Mouse (Mus musculus) MEL (cell line): ENCODE measurements around the gene Hmcn2. TPM values are rescaled to one million over a fixed set of nuclear protein-coding genes. Genes with fewer than 3 reads are reported as not detected.

ENCODE experiments used
- DNase-seq: peaks from one replicate; pipeline ENCODE4 v3.0.0; 2011; ENCODE audit warnings: low read depth, low spot score
- H3K27ac ChIP-seq: 2 replicates; pipeline ENCODE4 v1.5.1; 2012; ENCODE audit warnings: low read depth, mild to moderate bottlenecking, control low read depth, low read length, moderate library complexity; ENCODE audit not compliant: control insufficient read depth
- H3K27me3 ChIP-seq, 2 experiments: fragments of 150-350 bp in 1 of 2; sonication (generic) in 1 of 2; 2 replicates each; pipeline ENCODE4 v1.6.1; 2012; ENCODE audit warnings: low read length in 2 of 2, mild to moderate bottlenecking in 2 of 2, improper control_type of control experiment in 1 of 2, moderate library complexity in 1 of 2; ENCODE audit not compliant: insufficient read depth in 2 of 2, control insufficient read depth in 1 of 2
- H3K36me3 ChIP-seq, 2 experiments: 2 replicates each; pipeline ENCODE4 v1.6.1; 2012 to 2014; ENCODE audit warnings: low read length in 2 of 2, improper control_type of control experiment in 1 of 2, inconsistent platforms in 1 of 2, mild to moderate bottlenecking in 1 of 2; ENCODE audit not compliant: insufficient read depth in 2 of 2, control insufficient read depth in 1 of 2
- H3K4me1 ChIP-seq, 2 experiments: fragments of 150-350 bp in 1 of 2; sonication (generic) in 1 of 2; 2 replicates each; pipeline ENCODE4 v1.6.1; 2012; ENCODE audit warnings: low read length in 2 of 2, improper control_type of control experiment in 1 of 2, mild to moderate bottlenecking in 1 of 2; ENCODE audit not compliant: insufficient read depth in 2 of 2, control insufficient read depth in 1 of 2
- H3K4me3 ChIP-seq, 2 experiments: fragments of 150-350 bp in 1 of 2; sonication (generic) in 1 of 2; 2 replicates each; pipeline ENCODE4 v1.5.1; 2012; ENCODE audit warnings: low read depth in 2 of 2, low read length in 2 of 2, mild to moderate bottlenecking in 2 of 2, moderate library complexity in 2 of 2, control low read depth in 1 of 2, improper control_type of control experiment in 1 of 2; ENCODE audit not compliant: control insufficient read depth in 1 of 2, insufficient read depth in 1 of 2
- H3K79me2 ChIP-seq: 2 replicates; pipeline ENCODE4 v1.6.1; 2012; ENCODE audit warnings: mild to moderate bottlenecking, low read length, moderate library complexity; ENCODE audit not compliant: control insufficient read depth, poor library complexity, insufficient read depth
- H3K9ac ChIP-seq: 2 replicates; pipeline ENCODE4 v1.6.1; 2012; ENCODE audit warnings: low read depth, mild to moderate bottlenecking, control low read depth, low read length, moderate library complexity; ENCODE audit not compliant: control insufficient read depth, poor library complexity, severe bottlenecking
- H3K9me3 ChIP-seq: fragments of 150-350 bp; sonication (generic); replicated peaks from 2 replicates; pipeline ENCODE4 v1.6.1; 2012; ENCODE audit warnings: mild to moderate bottlenecking, low read length, improper control_type of control experiment, moderate library complexity; ENCODE audit not compliant: insufficient read depth
- BHLHE40 ChIP-seq: IDR thresholded peaks from 2 replicates; pipeline ENCODE4 v1.6.1; 2012; ENCODE audit warnings: low read depth, mild to moderate bottlenecking, inconsistent platforms, low read length, improper control_type of control experiment, borderline replicate concordance
- CHD1 ChIP-seq: IDR thresholded peaks from 2 replicates; pipeline ENCODE4 v1.6.1; 2012; ENCODE audit warnings: low read depth, mild to moderate bottlenecking, inconsistent platforms, low read length, improper control_type of control experiment
- CHD2 ChIP-seq: IDR thresholded peaks from 2 replicates; pipeline ENCODE4 v1.6.1; 2011; ENCODE audit warnings: low read length, improper control_type of control experiment
- ELF1 ChIP-seq: IDR thresholded peaks from 2 replicates; pipeline ENCODE4 v1.6.1; 2014; ENCODE audit warnings: low read depth, mild to moderate bottlenecking, inconsistent platforms, low read length, improper control_type of control experiment, moderate library complexity
- EP300 ChIP-seq, 2 experiments: IDR thresholded peaks; 2 replicates each; pipeline ENCODE4 v1.6.1; 2011; ENCODE audit warnings: improper control_type of control experiment in 2 of 2, low read length in 2 of 2, low read depth in 1 of 2, mild to moderate bottlenecking in 1 of 2
- GABPA ChIP-seq: IDR thresholded peaks from 2 replicates; pipeline ENCODE4 v1.6.1; 2012; ENCODE audit warnings: low read depth, mild to moderate bottlenecking, inconsistent platforms, low read length, improper control_type of control experiment, moderate library complexity
- HCFC1 ChIP-seq: IDR thresholded peaks from 2 replicates; pipeline ENCODE4 v1.6.1; 2012; ENCODE audit warnings: low read depth, mild to moderate bottlenecking, inconsistent platforms, low read length, improper control_type of control experiment, moderate library complexity
- JUND ChIP-seq: IDR thresholded peaks from 2 replicates; pipeline ENCODE4 v1.6.1; 2011; ENCODE audit warnings: low read depth, mild to moderate bottlenecking, improper control_type of control experiment, low read length
- KAT2A ChIP-seq: conservative IDR thresholded peaks from 2 replicates; pipeline ENCODE4 v1.6.1; 2012; ENCODE audit warnings: low read depth, low read length, improper control_type of control experiment, inconsistent platforms
- MAFK ChIP-seq: IDR thresholded peaks from 2 replicates; pipeline ENCODE4 v1.6.1; 2011; ENCODE audit warnings: low read depth, mild to moderate bottlenecking, low read length, improper control_type of control experiment, borderline replicate concordance
- MAX ChIP-seq: IDR thresholded peaks from 2 replicates; pipeline ENCODE4 v1.6.1; 2011; ENCODE audit warnings: low read length, improper control_type of control experiment
- MAZ ChIP-seq: IDR thresholded peaks from 2 replicates; pipeline ENCODE4 v1.6.1; 2012; ENCODE audit warnings: low read depth, mild to moderate bottlenecking, inconsistent platforms, low read length, improper control_type of control experiment
- MXI1 ChIP-seq: IDR thresholded peaks from 2 replicates; pipeline ENCODE4 v1.6.1; 2011; ENCODE audit warnings: mild to moderate bottlenecking, low read depth, low read length, improper control_type of control experiment
- NRF1 ChIP-seq: IDR thresholded peaks from 2 replicates; pipeline ENCODE4 v1.6.1; 2014; ENCODE audit warnings: low read depth, mild to moderate bottlenecking, inconsistent platforms, low read length, improper control_type of control experiment, moderate library complexity; ENCODE audit not compliant: poor library complexity, insufficient read depth, severe bottlenecking
- POLR2A ChIP-seq, 2 experiments: IDR thresholded peaks; 2 replicates each; pipeline ENCODE4 v1.6.1; 2011 to 2012; ENCODE audit warnings: low read length in 2 of 2, mild to moderate bottlenecking in 2 of 2, control low read depth in 1 of 2, improper control_type of control experiment in 1 of 2, low read depth in 1 of 2, moderate library complexity in 1 of 2; ENCODE audit not compliant: control insufficient read depth in 1 of 2, insufficient read depth in 1 of 2, poor library complexity in 1 of 2
- POLR2AphosphoS2 ChIP-seq: IDR thresholded peaks from 2 replicates; pipeline ENCODE4 v1.6.1; 2011; ENCODE audit warnings: low read length, improper control_type of control experiment
- POLR2AphosphoS5 ChIP-seq: IDR thresholded peaks from 2 replicates; pipeline ENCODE4 v1.6.1; 2012; ENCODE audit warnings: low read depth, borderline replicate concordance, mild to moderate bottlenecking, inconsistent platforms, low read length, moderate library complexity, mixed read lengths
- RAD21 ChIP-seq: IDR thresholded peaks from 2 replicates; pipeline ENCODE4 v1.6.1; 2011; ENCODE audit warnings: mild to moderate bottlenecking, low read depth, low read length, improper control_type of control experiment
- RCOR1 ChIP-seq: IDR thresholded peaks from 2 replicates; pipeline ENCODE4 v1.6.1; 2012; ENCODE audit warnings: low read depth, mild to moderate bottlenecking, inconsistent platforms, low read length, improper control_type of control experiment
- SIN3A ChIP-seq: IDR thresholded peaks from 2 replicates; pipeline ENCODE4 v1.6.1; 2012; ENCODE audit warnings: low read length, improper control_type of control experiment, inconsistent platforms
- TAL1 ChIP-seq: IDR thresholded peaks from 2 replicates; pipeline ENCODE4 v1.6.1; 2012; ENCODE audit warnings: mild to moderate bottlenecking, inconsistent platforms, low read length, moderate library complexity, mixed read lengths
- TBP ChIP-seq: IDR thresholded peaks from 2 replicates; pipeline ENCODE4 v1.8.0; 2011; ENCODE audit warnings: low read depth, low read length, improper control_type of control experiment
- TCF12 ChIP-seq: IDR thresholded peaks from 2 replicates; pipeline ENCODE4 v1.6.1; 2014; ENCODE audit warnings: low read depth, mild to moderate bottlenecking, inconsistent platforms, low read length, improper control_type of control experiment, moderate library complexity
- UBTF ChIP-seq: IDR thresholded peaks from 2 replicates; pipeline ENCODE4 v1.6.1; 2012; ENCODE audit warnings: low read depth, mild to moderate bottlenecking, inconsistent platforms, low read length, improper control_type of control experiment, moderate library complexity, borderline replicate concordance; ENCODE audit not compliant: insufficient read depth
- USF1 ChIP-seq: IDR thresholded peaks from 2 replicates; pipeline ENCODE4 v1.6.1; 2014; ENCODE audit warnings: low read depth, mild to moderate bottlenecking, inconsistent platforms, low read length, improper control_type of control experiment, moderate library complexity
- USF2 ChIP-seq, 2 experiments: IDR thresholded peaks; 2 replicates each; pipeline ENCODE4 v1.6.1; 2011 to 2012; ENCODE audit warnings: improper control_type of control experiment in 2 of 2, low read length in 2 of 2, borderline replicate concordance in 1 of 2, inconsistent platforms in 1 of 2, low read depth in 1 of 2, mild to moderate bottlenecking in 1 of 2; ENCODE audit not compliant: insufficient read depth in 1 of 2
- ZC3H11A ChIP-seq: IDR thresholded peaks from 2 replicates; pipeline ENCODE4 v1.6.1; 2012; ENCODE audit warnings: low read depth, mild to moderate bottlenecking, inconsistent platforms, low read length, improper control_type of control experiment
- ZKSCAN1 ChIP-seq: IDR thresholded peaks from 2 replicates; pipeline ENCODE4 v1.6.1; 2012; ENCODE audit warnings: low read depth, mild to moderate bottlenecking, inconsistent platforms, low read length, improper control_type of control experiment, moderate library complexity
- ZMIZ1 ChIP-seq: IDR thresholded peaks from 2 replicates; pipeline ENCODE4 v1.6.1; 2012; ENCODE audit warnings: low read depth, mild to moderate bottlenecking, inconsistent platforms, low read length, improper control_type of control experiment, moderate library complexity
- polyA plus RNA-seq, 2 experiments: library from polyadenylated mRNA; stranded (reverse) in 1 of 2; unstranded in 1 of 2; fragments of >175 nt in 1 of 2; fragments of >200 nt in 1 of 2; gene quantifications; 2 replicates each; pipeline versions ENCODE4 v1.2.1 to v1.2.4; 2012; ENCODE audit warnings: low replicate concordance in 2 of 2, low read depth in 1 of 2; ENCODE audit not compliant: insufficient read length in 2 of 2, insufficient read depth in 1 of 2, missing spikeins in 1 of 2
- total RNA-seq: library from RNA; depleted of rRNA; stranded (reverse); fragments of 300-350 nt; gene quantifications from 2 replicates; pipeline ENCODE4 v1.2.3, GENCODE M21; 2012

Gene Hmcn2
- total and polyA plus RNA-seq, 3 experiments = 0.18 TPM; not detected in 2

GRCm38 (mm10) chr2:31296395-31296794 is 17.8 kb upstream of the Hmcn2 start:
- Histone ChIP-seq H3K27ac (no peak overlapping the region), H3K9me3 (no peaks in the 10 kb centered on the region), H3K36me3 (no peaks in the 10 kb centered on the region), H3K9ac (no peak overlapping the region), H3K4me3 (no peak overlapping the region), H3K79me2 (no peaks in the 10 kb centered on the region; the same call in 1 of the 2 replicates), H3K4me1 (no peaks in the 10 kb centered on the region; a peak in 2 of 4 replicates), H3K27me3 (no peaks in the 10 kb centered on the region)
- TF ChIP-seq EP300 (IDR thresholded peaks at IDR 0.05; ENCODE audit: low read depth in 1 of 2, low read length in 2 of 2) (no peak), NRF1 (no peak), MAX (no peak), ZKSCAN1 (no peak), POLR2AphosphoS2 (no peak), ZC3H11A (no peak), USF1 (no peak), CHD2 (no peak), ZMIZ1 (no peak), GABPA (no peak), ELF1 (no peak), POLR2A (IDR thresholded peaks at IDR 0.05; ENCODE audit: control insufficient read depth in 1 of 2, insufficient read depth in 1 of 2, low read depth in 1 of 2, low read length in 2 of 2, poor library complexity in 1 of 2) (no peak), RAD21 (no peak), BHLHE40 (no peak), TCF12 (no peak), JUND (no peak), KAT2A (no peak)
- no peak for DNase-seq

DNA sequence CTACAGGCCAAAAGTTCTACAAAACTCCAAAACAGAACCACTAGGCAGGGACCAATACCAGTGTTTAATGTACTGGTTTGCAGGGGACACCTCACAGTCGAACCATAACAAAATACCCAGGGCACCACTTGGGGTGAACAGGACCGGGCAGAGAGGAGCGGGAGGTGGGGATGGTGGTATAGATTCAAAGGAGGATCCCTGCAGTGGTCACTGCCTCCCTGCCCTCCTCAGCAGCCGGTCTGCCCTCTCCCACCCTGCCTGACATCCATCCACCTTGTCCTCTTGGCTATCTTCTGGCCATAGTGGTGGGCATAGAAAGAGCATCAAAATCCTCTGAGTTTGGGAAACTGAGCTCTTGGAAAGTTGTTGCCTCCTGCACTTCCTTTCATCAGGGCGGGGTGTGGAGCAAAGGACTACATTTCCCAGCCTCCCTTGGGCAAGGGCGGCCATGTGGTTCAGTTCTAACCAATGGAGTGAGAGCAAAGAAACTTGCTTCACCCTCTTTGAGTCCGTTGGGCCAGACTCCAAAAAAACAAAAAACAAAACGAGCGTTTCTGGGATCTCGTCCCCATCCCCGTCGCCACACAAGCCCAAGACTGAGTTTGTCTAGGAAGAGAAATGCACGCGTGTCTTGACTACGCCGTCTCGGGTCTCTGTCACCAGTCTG is 16.5 kb upstream of the Hmcn2 start:
- H3K27ac ChIP-seq = no peak overlapping the region
- DNase-seq = peak; percentile 74
- no peaks in the 10 kb centered on the region; the same call in 1 of the 2 replicates for H3K79me2 ChIP-seq
- H3K27me3 ChIP-seq = no peaks in the 10 kb centered on the region
- no peaks in the 10 kb centered on the region for H3K36me3 ChIP-seq
- H3K9me3 ChIP-seq = no peaks in the 10 kb centered on the region
- peak overlapping the region; percentile 80 to 99 for H3K4me3 ChIP-seq
- H3K9ac ChIP-seq = peak overlapping the region; percentile 62
- no peaks in the 10 kb centered on the region; a peak in 2 of 4 replicates for H3K4me1 ChIP-seq
- TF ChIP-seq RCOR1 (no peak), MXI1 (peak; percentile 39), USF2 (IDR thresholded peaks at IDR 0.05; ENCODE audit: borderline replicate concordance in 1 of 2, insufficient read depth in 1 of 2, low read depth in 1 of 2, low read length in 2 of 2) (peak; percentile 6 to 74; a peak in 2 of 4 replicates), KAT2A (peak; percentile 72; the same call in 1 of the 2 replicates), HCFC1 (peak; percentile 90), SIN3A (peak; percentile 64; the same call in 1 of the 2 replicates), TBP (no peak), BHLHE40 (no peak), POLR2AphosphoS5 (no peak), EP300 (IDR thresholded peaks at IDR 0.05; ENCODE audit: low read depth in 1 of 2, low read length in 2 of 2) (no peak), MAX (peak; percentile 55; the same call in 1 of the 2 replicates), UBTF (no peak), TAL1 (no peak), USF1 (peak; percentile 91), CHD1 (no peak), CHD2 (no peak), RAD21 (no peak), ELF1 (peak; percentile 71; the same call in 1 of the 2 replicates), MAFK (no peak), MAZ (no peak), JUND (no peak)
- TF ChIP-seq, all 39 proteins: peak for 8
